Mouse (Mus musculus) heart, embryonic 10.5 days (tissue): ENCODE results near the gene Tuba1c. TPM values are rescaled to one million over a fixed set of nuclear protein-coding genes. Genes with fewer than 3 reads are reported as not detected.
A peak's percentile ranks its signal among the peaks of the same experiment; 100 is the strongest.

Experiments
- DNase-seq: peaks from one replicate; pipeline ENCODE4 v3.0.0-alpha.2; 2017; ENCODE audit warnings: low spot score
- H3K27ac ChIP-seq: fragments of 300-500 bp; sonication (generic); 2 replicates; pipeline ENCODE4 v1.5.1; 2016; ENCODE audit warnings: mild to moderate bottlenecking
- H3K27me3 ChIP-seq: fragments of 300-500 bp; sonication (generic); 2 replicates; pipeline ENCODE4 v1.6.1; 2016; ENCODE audit warnings: mild to moderate bottlenecking; ENCODE audit not compliant: poor library complexity, insufficient read depth, severe bottlenecking
- H3K36me3 ChIP-seq: fragments of 300-500 bp; sonication (generic); 2 replicates; pipeline ENCODE4 v1.6.1; 2016; ENCODE audit warnings: mild to moderate bottlenecking, moderate library complexity
- H3K4me1 ChIP-seq: fragments of 300-500 bp; sonication (generic); 2 replicates; pipeline ENCODE4 v1.6.1; 2016; ENCODE audit warnings: mild to moderate bottlenecking
- H3K4me3 ChIP-seq: fragments of 300-500 bp; sonication (generic); 2 replicates; pipeline ENCODE4 v1.5.1; 2016; ENCODE audit warnings: mild to moderate bottlenecking, moderate library complexity
- H3K9me3 ChIP-seq: fragments of 300-500 bp; sonication (generic); 2 replicates; pipeline ENCODE4 v1.6.1; 2016; ENCODE audit warnings: mild to moderate bottlenecking, moderate library complexity
- WGBS: fragments of 180-500 bp; shearing (Covaris S2); methylation state at CpG from one replicate; pipeline ENCODE4 v1.1.7; 2016; 5-methylcytosine and 5-hydroxymethylcytosine counted together
- microRNA-seq: library from miRNA; unstranded; fragments of <30 nt; microRNA quantifications from one replicate; pipeline ENCODE4, GENCODE M21; 2017
- polyA plus RNA-seq: library from polyadenylated mRNA; unstranded; fragments of >200 nt; fragmentation: Nextera tagmentation; extraction: Ambion mirVana; gene quantifications from 2 replicates; pipeline ENCODE4 v1.2.1, GENCODE M21; 2016

Gene Tuba1c
- polyA plus RNA-seq, 1 experiment from 2014 or later: 172 TPM

- peaks cover 29% of the 10 kb centered on the region for H3K36me3 ChIP-seq
- H3K4me1 ChIP-seq: peaks cover 37% of the 10 kb centered on the region
- no peaks in the 10 kb centered on the region for H3K9me3 ChIP-seq
- DNase-seq: no peak
- no peak overlapping the region for H3K4me3 ChIP-seq
- WGBS: 62% methylated on average over 4 of the region's 4 CpGs
- peaks cover 83% of the 10 kb centered on the region for H3K27me3 ChIP-seq
- no peak overlapping the region for H3K27ac ChIP-seq
These were observed 56.3 kb downstream of the Tuba1c start for GRCm38 (mm10) chr15:99085997-99086396.

- Histone ChIP-seq H3K4me1 (peaks cover 37% of the 10 kb centered on the region), H3K27me3 (peaks cover 98% of the 10 kb centered on the region), H3K9me3 (no peaks in the 10 kb centered on the region), H3K36me3 (peaks cover 14% of the 10 kb centered on the region), H3K27ac (peak within 1 kb of the TSS; percentile 53; the same call in 1 of the 2 replicates), H3K4me3 (peak within 1 kb of the TSS; percentile 49)
- DNase-seq: no peak
- 7% methylated on average over 60 of the region's 60 CpGs for WGBS
These were observed 57.8 kb downstream of the Tuba1c start, which contains the start of gene C1ql4 for GRCm38 (mm10) chr15:99087253-99088075. Gene C1ql4 (minus strand): TSS chr15:99087817.

Small RNA genes within 50 kb of the gene (microRNA-seq; reads per million reads assigned to microRNA genes)
- 0.76 reads per million for gene Mir6960

Other genes with a start within 250 kb of the Tuba1c start
- not detected in 2 replicates for gene Wnt1, start 240.0 kb upstream of the Tuba1c start, polyA plus RNA-seq
- 0.06 TPM in 1 of 2 replicates, not detected in the other for gene Ddn, start 220.4 kb upstream of the Tuba1c start, polyA plus RNA-seq
- gene Prkag1, start 198.4 kb upstream of the Tuba1c start, polyA plus RNA-seq: 95.0 and 97.7 TPM in 2 replicates
- gene Kmt2d, start 158.7 kb upstream of the Tuba1c start, polyA plus RNA-seq: 10.1 and 12.0 TPM in 2 replicates
- 6.5 and 11.8 TPM in 2 replicates for gene Rhebl1, start 135.4 kb upstream of the Tuba1c start, polyA plus RNA-seq
- gene Dhh, start 131.4 kb upstream of the Tuba1c start, polyA plus RNA-seq: 2.9 and 3.0 TPM in 2 replicates
- 14.9 and 20.2 TPM in 2 replicates for gene Lmbr1l, start 111.7 kb upstream of the Tuba1c start, polyA plus RNA-seq
- gene Tuba1b, start 95.3 kb upstream of the Tuba1c start, polyA plus RNA-seq: 1,935 and 2,007 TPM in 2 replicates
- gene Gm49450, start 76.3 kb upstream of the Tuba1c start, polyA plus RNA-seq: not detected in 2 replicates
- gene Tuba1a, start 76.2 kb upstream of the Tuba1c start, polyA plus RNA-seq: 1,319 and 1,394 TPM in 2 replicates
- 0.36 and 1.1 TPM in 2 replicates for gene Prph, start 25.3 kb downstream of the Tuba1c start, polyA plus RNA-seq
- gene Troap, start 44.7 kb downstream of the Tuba1c start, polyA plus RNA-seq: 35.7 TPM in 2 replicates
- 0.12 and 0.20 TPM in 2 replicates for gene C1ql4, start 57.9 kb downstream of the Tuba1c start, polyA plus RNA-seq
- gene Dnajc22, start 63.3 kb downstream of the Tuba1c start, polyA plus RNA-seq: 2.7 and 7.5 TPM in 2 replicates
- 42.1 and 58.5 TPM in 2 replicates for gene Spats2, start 96.0 kb downstream of the Tuba1c start, polyA plus RNA-seq
- gene Kcnh3, start 195.0 kb downstream of the Tuba1c start, polyA plus RNA-seq: 0.27 and 0.28 TPM in 2 replicates
- gene Mcrs1, start 222.1 kb downstream of the Tuba1c start, polyA plus RNA-seq: 174 and 196 TPM in 2 replicates